Mouse (Mus musculus) myocyte (in vitro differentiated cells): ENCODE results near the gene Fam50a. TPM values are rescaled to one million over a fixed set of nuclear protein-coding genes. Genes with fewer than 3 reads are reported as not detected.
A peak's percentile ranks its signal among the peaks of the same experiment; 100 is the strongest.

ENCODE experiments used
- H3K27me3 ChIP-seq: one replicate; pipeline ENCODE4 v1.6.1; 2011; ENCODE audit not compliant: control insufficient read depth, insufficient read depth, insufficient read length
- H3K36me3 ChIP-seq: one replicate; pipeline ENCODE4 v1.6.1; 2011; ENCODE audit not compliant: control insufficient read depth, insufficient read depth
- H3K4me2 ChIP-seq: one replicate; pipeline ENCODE4 v1.6.1; 2011; ENCODE audit warnings: low read depth, control low read depth
- H3K4me3 ChIP-seq: one replicate; pipeline ENCODE4 v1.5.1; 2011; ENCODE audit warnings: mild to moderate bottlenecking, control low read depth, moderate library complexity
- H3K79me2 ChIP-seq: one replicate; pipeline ENCODE4 v1.6.1; 2011; ENCODE audit not compliant: control insufficient read depth, insufficient read depth
- H3ac ChIP-seq: one replicate; pipeline ENCODE4 v1.6.1; 2011; ENCODE audit not compliant: control insufficient read depth, insufficient read length
- CEBPB ChIP-seq: IDR thresholded peaks from 2 replicates; pipeline ENCODE4 v1.6.1; 2011; ENCODE audit warnings: mild to moderate bottlenecking, moderate library complexity; ENCODE audit not compliant: poor library complexity, insufficient read depth, severe bottlenecking
- E2F4 ChIP-seq: IDR thresholded peaks from one replicate; pipeline ENCODE4 v1.6.1; 2011; ENCODE audit warnings: mild to moderate bottlenecking, control low read depth, moderate library complexity; ENCODE audit not compliant: insufficient read depth
- MAX ChIP-seq: IDR thresholded peaks from one replicate; pipeline ENCODE4 v1.6.1; 2011; ENCODE audit warnings: low read depth, mild to moderate bottlenecking, control low read depth
- MYOD1 ChIP-seq, 3 experiments: IDR thresholded peaks; one replicate each; pipeline ENCODE4 v1.6.1; 2011; ENCODE audit warnings: control low read depth in 2 of 3, low read depth in 2 of 3, mild to moderate bottlenecking in 2 of 3, moderate library complexity in 1 of 3; ENCODE audit not compliant: insufficient read length in 2 of 3, control insufficient read depth in 1 of 3
- MYOG ChIP-seq, 3 experiments: IDR thresholded peaks; one replicate each; pipeline ENCODE4 v1.6.1; 2011; ENCODE audit warnings: control low read depth in 2 of 3, low read depth in 2 of 3, mild to moderate bottlenecking in 2 of 3; ENCODE audit not compliant: insufficient read length in 2 of 3, control insufficient read depth in 1 of 3, insufficient read depth in 1 of 3
- POLR2A ChIP-seq: IDR thresholded peaks from one replicate; pipeline ENCODE4 v1.6.1; 2011; ENCODE audit warnings: low read depth, mild to moderate bottlenecking, control low read depth, moderate library complexity; ENCODE audit not compliant: insufficient read length
- POLR2AphosphoS2 ChIP-seq: IDR thresholded peaks from one replicate; pipeline ENCODE4 v1.6.1; 2011; ENCODE audit warnings: low read depth, control low read depth; ENCODE audit not compliant: insufficient read length
- REST ChIP-seq: IDR thresholded peaks from one replicate; pipeline ENCODE4 v1.6.1; 2011; ENCODE audit warnings: mild to moderate bottlenecking, control low read depth, moderate library complexity; ENCODE audit not compliant: insufficient read depth, insufficient read length
- SRF ChIP-seq: IDR thresholded peaks from one replicate; pipeline ENCODE4 v1.6.1; 2011; ENCODE audit warnings: low read depth; ENCODE audit not compliant: control insufficient read depth, insufficient read length
- TCF12 ChIP-seq: IDR thresholded peaks from one replicate; pipeline ENCODE4 v1.6.1; 2011; ENCODE audit warnings: mild to moderate bottlenecking, control low read depth; ENCODE audit not compliant: poor library complexity, insufficient read depth, severe bottlenecking
- TCF3 ChIP-seq: IDR thresholded peaks from one replicate; pipeline ENCODE4 v1.6.1; 2011; ENCODE audit warnings: low read depth, control low read depth; ENCODE audit not compliant: insufficient read length
- USF1 ChIP-seq: IDR thresholded peaks from one replicate; pipeline ENCODE4 v1.6.1; 2011; ENCODE audit warnings: low read depth, mild to moderate bottlenecking, control low read depth, moderate library complexity
- polyA plus RNA-seq: library from polyadenylated mRNA; unstranded; fragments of >200 nt; fragmentation: generic; extraction: Trizol; gene quantifications from one replicate; pipeline ENCODE4 v1.2.1, GENCODE M21; 2012; ENCODE audit warnings: missing spikeins

Gene Fam50a
- polyA plus RNA-seq = 62.2 TPM

GRCm38 (mm10) chrX:74312540-74313464 is at the start of gene Fam50a:
TSS of gene Fam50a (plus strand) at chrX:74313033.
- TF ChIP-seq POLR2A (peak; percentile 94), TCF3 (no peak), POLR2AphosphoS2 (peak; percentile 96), USF1 (peak; percentile 75), MAX (no peak), SRF (no peak)
- peak within 1 kb of the TSS; percentile 19 for H3ac ChIP-seq
- peaks cover 8% of the 10 kb centered on the region for H3K79me2 ChIP-seq
- peak within 1 kb of the TSS; percentile 74 for H3K4me2 ChIP-seq
- no peaks in the 10 kb centered on the region for H3K27me3 ChIP-seq
- peaks cover 14% of the 10 kb centered on the region for H3K36me3 ChIP-seq
- peak within 1 kb of the TSS; percentile 37 for H3K4me3 ChIP-seq

- Histone ChIP-seq H3K27me3 (no peaks in the 10 kb centered on the region), H3K4me2 (peak overlapping the region; percentile 71), H3K79me2 (peaks cover 20% of the 10 kb centered on the region), H3K36me3 (no peaks in the 10 kb centered on the region), H3K4me3 (peak overlapping the region; percentile 88), H3ac (peak overlapping the region; percentile 25)
- no peak for TF ChIP-seq MYOG (IDR thresholded peaks at IDR 0.05; ENCODE audit: control insufficient read depth in 1 of 3, insufficient read depth in 1 of 3, insufficient read length in 2 of 3, low read depth in 2 of 3)
- no peak for TF ChIP-seq USF1
- no peak for TF ChIP-seq CEBPB
- no peak for TF ChIP-seq MYOD1 (IDR thresholded peaks at IDR 0.05; ENCODE audit: control insufficient read depth in 1 of 3, insufficient read length in 2 of 3, low read depth in 2 of 3)
- TF ChIP-seq REST = no peak
- peak; percentile 70 for TF ChIP-seq SRF
- no peak for TF ChIP-seq TCF3
These were observed 43.1 kb upstream of the Fam50a start for GRCm38 (mm10) chrX:74269736-74270061.

GRCm38 (mm10) chrX:74270062-74270901 is 42.6 kb upstream of the Fam50a start, which contains the start of gene Rpl10:
TSS of gene Rpl10 (plus strand) at chrX:74270812.
- H3ac ChIP-seq = peak within 1 kb of the TSS; percentile 25
- no peaks in the 10 kb centered on the region for H3K36me3 ChIP-seq
- peak within 1 kb of the TSS; percentile 72 for H3K4me2 ChIP-seq
- H3K27me3 ChIP-seq = no peaks in the 10 kb centered on the region
- H3K79me2 ChIP-seq = peaks cover 20% of the 10 kb centered on the region
- H3K4me3 ChIP-seq = peak within 1 kb of the TSS; percentile 88
- TF ChIP-seq POLR2A (peak; percentile 82), POLR2AphosphoS2 (peak; percentile 92), USF1 (no peak), TCF12 (no peak), SRF (peak; percentile 97)

- Histone ChIP-seq H3K27me3 (no peaks in the 10 kb centered on the region), H3K36me3 (no peaks in the 10 kb centered on the region), H3K4me3 (peak overlapping the region; percentile 88), H3K4me2 (peak overlapping the region; percentile 72), H3ac (no peak overlapping the region), H3K79me2 (peaks cover 20% of the 10 kb centered on the region)
- TF ChIP-seq MAX (no peak), MYOG (IDR thresholded peaks at IDR 0.05; ENCODE audit: control insufficient read depth in 1 of 3, insufficient read depth in 1 of 3, insufficient read length in 2 of 3, low read depth in 2 of 3) (no peak), REST (no peak), TCF3 (no peak), POLR2A (peak; percentile 40), TCF12 (no peak), E2F4 (no peak), USF1 (no peak), SRF (no peak), POLR2AphosphoS2 (peak; percentile 62), MYOD1 (IDR thresholded peaks at IDR 0.05; ENCODE audit: control insufficient read depth in 1 of 3, insufficient read length in 2 of 3, low read depth in 2 of 3) (no peak)
These were observed 41.8 kb upstream of the Fam50a start for GRCm38 (mm10) chrX:74270902-74271551.
